Mouse (Mus musculus) urinary bladder, postnatal 25 days (tissue): ENCODE measurements around the gene Tanc1.

Source experiments
- DNase-seq: peaks from one replicate; pipeline ENCODE4 v3.0.0; 2022; ENCODE audit warnings: low spot score

The Tanc1 gene

GRCm38 (mm10) chr2:59681181-59681580 lies 69.3 kb downstream of the Tanc1 start:
- DNase-seq, result no peak

- DNase-seq, result no peak
Observed at GRCm38 (mm10) chr2:59684864-59685605, 73.2 kb downstream of the Tanc1 start.

- no peak for DNase-seq
Observed at GRCm38 (mm10) chr2:59685606-59685950, 73.7 kb downstream of the Tanc1 start.

- no peak for DNase-seq
Observed at GRCm38 (mm10) chr2:59688261-59689104, 76.6 kb downstream of the Tanc1 start.

- DNase-seq, result no peak
Observed at GRCm38 (mm10) chr2:59691112-59691511, 79.3 kb downstream of the Tanc1 start.

GRCm38 (mm10) chr2:59693473-59693872 lies 81.6 kb downstream of the Tanc1 start:
- DNase-seq, result no peak

GRCm38 (mm10) chr2:59697123-59697522 lies 85.3 kb downstream of the Tanc1 start:
- DNase-seq, result no peak

- no peak for DNase-seq
Observed at GRCm38 (mm10) chr2:59697722-59698634, 86.1 kb downstream of the Tanc1 start.

DNA sequence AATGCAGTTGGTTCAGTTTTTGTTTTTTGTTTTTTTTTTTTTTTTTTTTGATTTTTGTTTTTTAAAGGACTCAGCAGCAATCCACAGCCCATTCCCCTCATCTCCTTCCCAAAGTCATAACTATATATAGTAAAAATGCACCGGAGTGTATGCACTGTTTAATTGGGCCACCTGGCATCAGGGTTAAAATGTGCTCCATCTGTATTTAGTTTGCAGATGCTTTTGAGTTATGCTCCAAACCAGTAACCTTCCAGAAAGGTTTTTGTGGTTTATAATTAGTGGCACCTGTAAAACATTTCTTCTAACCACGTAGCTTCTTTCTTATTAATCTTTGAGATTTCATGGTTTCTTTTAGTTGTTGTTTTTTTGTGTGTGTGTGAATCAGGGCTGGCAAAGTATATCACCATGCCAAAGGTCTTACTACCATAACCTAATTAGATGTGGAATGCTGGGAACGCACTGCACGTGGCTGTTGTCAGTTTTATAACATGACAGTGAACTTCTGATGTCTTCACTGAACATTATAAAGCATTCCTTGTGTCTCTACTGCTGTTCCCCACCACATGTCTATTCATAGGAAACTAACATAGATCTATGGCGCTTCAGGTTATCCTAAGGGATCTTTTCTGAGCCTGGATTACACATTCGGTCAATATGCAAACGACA lies 86.9 kb downstream of the Tanc1 start:
- DNase-seq, result no peak

GRCm38 (mm10) chr2:59699893-59700292 lies 88.1 kb downstream of the Tanc1 start:
- no peak for DNase-seq

DNA sequence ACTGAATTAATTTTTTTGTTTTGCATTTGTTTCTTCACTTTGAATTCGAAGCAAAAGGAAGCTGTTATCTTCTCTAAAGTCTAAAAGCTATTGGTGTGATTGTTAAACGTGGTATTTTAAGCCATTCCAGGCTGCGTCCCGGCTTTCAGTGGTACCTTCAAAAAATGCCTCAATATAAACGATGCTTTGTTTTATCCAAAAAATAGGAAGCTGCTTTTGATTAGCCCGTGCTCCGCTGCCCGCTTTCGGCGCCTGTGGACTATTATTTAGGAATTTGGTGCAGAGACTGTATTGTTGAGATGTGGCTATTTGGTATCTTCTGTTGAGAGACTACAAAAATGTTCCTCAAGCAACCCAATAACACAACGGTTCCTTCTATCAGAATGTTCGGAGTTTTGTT lies 93.4 kb downstream of the Tanc1 start:
- no peak for DNase-seq

- no peak for DNase-seq
Observed at GRCm38 (mm10) chr2:59706806-59707205, 95.0 kb downstream of the Tanc1 start.

DNA sequence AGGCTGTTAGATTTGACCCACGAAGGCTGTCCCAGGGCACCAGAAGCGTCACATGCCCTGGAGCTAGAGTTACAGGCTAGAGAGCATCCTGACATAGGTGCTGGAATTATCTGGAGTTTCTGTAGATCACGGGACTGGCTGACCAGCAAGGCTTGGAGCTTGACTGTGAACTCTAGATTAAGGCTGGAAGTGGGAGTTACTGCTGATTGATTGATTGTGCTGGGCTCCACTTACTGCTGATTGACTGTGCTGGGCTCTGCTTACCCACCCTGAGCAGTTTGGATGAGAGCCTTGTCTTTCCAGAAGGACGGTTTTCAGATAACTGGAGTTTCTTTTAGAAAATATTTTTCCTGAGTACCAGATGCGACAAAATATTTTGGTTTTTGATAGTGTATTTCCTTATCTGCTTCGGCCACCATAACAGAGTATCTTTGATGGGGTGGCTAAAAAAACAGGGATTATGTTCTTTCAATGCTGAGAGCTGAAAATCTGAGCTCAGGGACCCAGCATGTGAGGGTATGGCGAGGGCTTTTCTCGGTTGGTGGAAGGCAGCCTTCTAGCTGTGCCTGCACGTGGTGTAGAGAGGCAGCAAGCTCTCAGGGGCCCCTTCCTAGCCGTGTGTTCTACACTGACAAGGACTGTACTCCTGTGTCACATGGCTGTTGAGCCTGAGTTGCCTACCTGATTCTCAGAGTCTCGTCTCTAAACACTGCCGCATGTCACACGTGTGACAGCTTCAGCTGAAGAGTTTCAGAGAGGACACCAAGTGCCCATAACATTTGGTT lies 96.3 kb downstream of the Tanc1 start:
- DNase-seq, result no peak

- no peak for DNase-seq
Observed at GRCm38 (mm10) chr2:59710771-59711170, 98.9 kb downstream of the Tanc1 start.

DNA sequence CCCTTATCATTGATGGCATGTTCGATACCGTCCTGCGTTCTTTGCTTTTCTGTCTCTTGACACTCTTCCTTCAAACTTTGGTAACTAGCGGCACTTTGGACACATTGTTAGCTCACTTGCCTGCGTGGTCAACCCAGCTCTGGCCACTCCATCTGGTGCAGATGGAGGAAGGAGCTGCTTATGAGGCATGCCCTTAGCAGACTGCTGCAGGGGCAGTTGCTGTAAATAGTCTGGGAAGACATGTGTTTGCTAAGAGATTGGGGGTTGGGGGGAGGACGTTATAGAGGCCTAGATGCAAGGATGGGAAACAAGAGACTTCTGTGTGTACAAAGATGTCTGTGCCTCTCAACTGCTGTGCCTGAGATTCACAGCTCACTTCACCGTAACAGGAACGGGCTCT lies 100.2 kb downstream of the Tanc1 start:
- no peak for DNase-seq

GRCm38 (mm10) chr2:59712484-59712883 lies 100.6 kb downstream of the Tanc1 start:
- no peak for DNase-seq

- no peak for DNase-seq
Observed at GRCm38 (mm10) chr2:59713626-59714556, 102.0 kb downstream of the Tanc1 start.

- no peak for DNase-seq
Observed at GRCm38 (mm10) chr2:59714992-59715391, 103.2 kb downstream of the Tanc1 start.

DNA sequence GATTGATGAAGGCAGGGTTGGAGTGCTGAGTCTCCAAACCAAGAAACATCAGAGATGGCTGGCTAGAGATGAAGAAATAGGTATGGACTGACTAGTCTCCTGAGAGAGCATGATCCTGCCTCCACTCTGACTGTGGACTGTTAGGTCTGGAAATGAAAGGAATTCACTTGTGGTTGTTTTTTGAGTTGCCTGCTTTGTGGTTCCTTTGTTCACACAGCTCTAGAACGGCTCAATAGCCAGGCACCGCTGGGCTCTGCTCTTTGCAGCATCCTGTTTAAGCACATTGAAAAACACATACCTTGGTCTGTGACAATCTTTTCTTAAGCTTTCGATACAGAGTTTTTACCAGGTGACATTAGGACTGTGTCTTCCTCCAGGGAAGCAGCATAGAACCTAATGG lies 104.6 kb downstream of the Tanc1 start:
- DNase-seq, result no peak

DNA sequence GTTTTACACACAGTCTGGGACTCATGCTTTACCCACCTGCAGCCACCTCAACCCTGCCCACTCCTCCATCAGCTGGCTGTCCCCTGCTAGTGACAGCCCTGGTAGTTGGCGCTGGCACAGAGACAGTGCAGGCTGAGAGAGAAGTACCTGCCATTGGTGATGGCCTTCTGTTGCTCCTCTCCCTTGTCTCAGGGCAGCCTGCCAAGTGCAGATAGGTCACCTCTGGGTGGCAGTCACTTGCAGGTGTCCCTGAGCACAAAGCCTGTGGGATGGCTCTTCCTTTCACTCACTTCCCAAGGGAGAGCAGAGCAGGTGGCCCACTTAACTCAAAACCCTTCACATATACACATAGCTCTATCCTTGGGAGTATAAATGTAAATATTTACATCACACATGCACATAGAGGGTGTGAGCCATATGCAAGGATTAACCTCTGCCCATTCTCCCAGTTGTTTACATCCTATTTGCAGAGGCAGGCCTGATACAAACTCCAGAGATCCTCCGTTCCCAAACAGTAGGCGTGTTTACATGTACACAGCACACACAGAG lies 106.0 kb downstream of the Tanc1 start:
- no peak for DNase-seq
